Comparison of ENCODE assay signal across 8 mouse cellular contexts in genomic region chr17:3082125-3082755, GRCm38 (mm10). TPM values are rescaled to one million over a fixed set of nuclear protein-coding genes. Genes with fewer than 3 reads are reported as not detected.
DNase-seq lines count a peak whose midpoint lies in the region; ATAC-seq and TF ChIP-seq lines count a peak whose summit lies in the region.
"Not testable (repeated sequence)": the region's sequence is repeated elsewhere in the genome, so short reads cannot be mapped to it uniquely, and the experiment has no call there.

No protein-coding gene starts in this region.

- H3K36me3 ChIP-seq in E14TG2a.4 (ENCODE audit: insufficient read depth, low read length); liver, embryonic 15.5 days (replicated peaks): not testable (repeated sequence)

- not testable (repeated sequence) for TF ChIP-seq CTCF in E14TG2a.4 (conservative IDR thresholded peaks at IDR 0.05; ENCODE audit: low read length)

- peaks cover 19% of the 10 kb centered on the region for H3K4me1 ChIP-seq in E14TG2a.4 (replicated peaks; ENCODE audit: low read depth, low read length)
- H3K4me1 ChIP-seq in liver, embryonic 15.5 days (replicated peaks) = peaks cover 11% of the 10 kb centered on the region

- H3K27ac ChIP-seq in liver, embryonic 15.5 days (replicated peaks) = not testable (repeated sequence)

- WGBS in liver, embryonic 15.5 days (ENCODE audit: insufficient replicate concordance) = 62% methylated on average over 7 of the region's 9 CpGs

- not testable (repeated sequence) for H3K9ac ChIP-seq in liver, embryonic 15.5 days

- ATAC-seq in liver, embryonic 15.5 days (ENCODE audit: insufficient read depth) = peak; percentile 19

- not testable (repeated sequence) for H3K27me3 ChIP-seq in E14TG2a.4 (ENCODE audit: insufficient read depth, low read length); liver, embryonic 15.5 days

- not testable (repeated sequence) for H3K9me3 ChIP-seq in E14TG2a.4 (ENCODE audit: low read length); liver, embryonic 15.5 days (replicated peaks)

- intact Hi-C loops in heart, postnatal 36 days (cut with DNase I) = not testable (repeated sequence)

- peak; percentile 72 for DNase-seq in cerebellum, adult 8-10 months
- peak; percentile 35 for DNase-seq in forelimb bud, embryonic 11.5 days (ENCODE audit: low read depth, low spot score)
- peak; percentile 22 to 37 for DNase-seq in heart, postnatal 36 days
- DNase-seq in layer of hippocampus, adult 18-20 months (ENCODE audit: low spot score in 2 of 2) = peak; percentile 44 to 73
- DNase-seq in neural tube, embryonic 10.5 days (ENCODE audit: extremely low spot score, low spot score) = peak; percentile 46
- DNase-seq in testis, postnatal 10 days (ENCODE audit: low spot score) = peak; percentile 67

- H3K4me3 ChIP-seq in E14TG2a.4 (replicated peaks; ENCODE audit: low read length) = peak overlapping the region; percentile 37
- peak overlapping the region; percentile 54; the same call in 1 of the 2 replicates for H3K4me3 ChIP-seq in liver, embryonic 15.5 days (replicated peaks)

- peak overlapping the region; percentile 87 for H3K4me2 ChIP-seq in liver, embryonic 15.5 days

RNA-seq across cellular contexts. Expression of gene Scaf8, which starts 32.5 kb away (rescaled TPM):
- total RNA-seq in heart, postnatal 36 days (2021) = 10 to 100 TPM; 33.1 to 35.0 TPM
- total RNA-seq in layer of hippocampus, adult 18-20 months (2021) = 10 to 100 TPM; 54.6 to 61.2 TPM
- 7.8 and 8.0 TPM in 2 replicates for polyA plus RNA-seq in liver, embryonic 15.5 days (2015; fragmentation: Nextera tagmentation; extraction: Ambion mirVana)
